Mouse (Mus musculus) adrenal gland, postnatal 10 days (tissue): ENCODE measurements around the gene Col20a1. TPM values are rescaled to one million over a fixed set of nuclear protein-coding genes. Genes with fewer than 3 reads are reported as not detected.

Experiments
- DNase-seq: peaks from one replicate; pipeline ENCODE4 v3.0.0; 2021; ENCODE audit warnings: mixed read lengths
- total RNA-seq, 2 experiments: library from RNA; stranded (reverse); gene quantifications; 2 replicates each; pipeline ENCODE4 v1.2.3; 2021

Col20a1 gene
- total RNA-seq, 2 experiments from 2014 or later: 2.7 to 4.3 TPM

GRCm38 (mm10) chr2:180994360-180994759, 8.0 kb downstream of the Col20a1 start:
- DNase-seq: no peak

DNA sequence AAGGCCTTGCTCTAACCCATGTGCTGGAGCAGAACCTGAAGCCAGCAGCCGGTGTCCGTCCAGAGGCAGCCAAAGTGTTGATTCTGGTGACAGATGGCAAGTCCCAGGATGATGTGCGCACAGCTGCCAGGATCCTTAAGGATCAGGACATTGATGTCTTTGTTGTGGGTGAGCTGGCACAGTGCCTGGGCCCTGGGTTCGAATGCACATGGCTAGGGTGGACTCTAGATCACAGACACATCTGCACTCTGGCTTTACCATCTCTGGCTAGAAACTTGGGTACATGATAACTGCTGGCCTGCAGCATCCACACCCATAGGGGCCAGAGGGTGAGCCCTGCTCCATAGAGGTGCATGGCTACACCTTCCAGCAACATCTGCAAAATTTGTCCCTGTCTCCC, 9.1 kb downstream of the Col20a1 start:
- no peak for DNase-seq

- DNase-seq: peak; percentile 48
Observed at GRCm38 (mm10) chr2:180996436-180996835, 10.1 kb downstream of the Col20a1 start.

GRCm38 (mm10) chr2:180996905-180997304, 10.6 kb downstream of the Col20a1 start:
- no peak for DNase-seq

DNA sequence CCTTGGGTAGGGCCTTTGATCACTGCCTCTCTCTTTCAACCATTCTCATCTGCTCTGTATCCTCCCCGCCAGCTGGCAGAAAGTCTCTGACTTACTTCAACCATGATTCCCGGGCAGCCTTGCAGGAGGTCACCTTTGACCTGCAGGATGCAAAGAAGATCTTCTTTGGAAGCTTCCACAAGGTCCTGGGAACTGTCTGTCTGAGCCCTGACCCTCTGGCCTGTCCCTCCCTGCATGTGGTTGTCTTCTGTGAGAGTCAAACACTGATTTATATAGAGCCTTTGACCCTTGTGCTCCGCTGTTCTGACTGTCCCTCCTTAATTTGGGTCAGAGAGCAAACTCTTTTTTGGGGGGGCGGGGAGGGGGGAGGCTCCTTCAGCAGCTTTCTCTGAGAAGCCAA, 20.7 kb downstream of the Col20a1 start:
- DNase-seq: no peak

DNA sequence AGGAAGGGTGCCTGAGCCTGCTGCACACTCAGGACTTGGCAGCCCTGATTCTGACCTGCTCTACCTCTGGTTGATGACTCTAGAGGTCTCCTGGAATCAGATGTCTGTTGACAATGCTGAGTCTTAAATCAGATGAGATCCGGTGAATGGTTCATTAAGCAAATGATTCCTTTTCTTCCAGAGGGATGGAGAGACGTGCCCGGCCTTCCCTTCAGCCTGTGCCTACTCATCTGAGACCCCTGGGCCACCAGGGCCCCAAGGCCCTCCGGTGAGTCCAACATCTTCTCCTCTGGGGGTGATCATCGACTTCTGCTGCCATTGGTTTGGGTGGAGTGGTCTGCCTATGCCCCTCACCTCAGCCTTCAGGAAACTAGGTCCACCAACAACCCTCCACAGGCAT, 22.0 kb downstream of the Col20a1 start:
- no peak for DNase-seq

DNA sequence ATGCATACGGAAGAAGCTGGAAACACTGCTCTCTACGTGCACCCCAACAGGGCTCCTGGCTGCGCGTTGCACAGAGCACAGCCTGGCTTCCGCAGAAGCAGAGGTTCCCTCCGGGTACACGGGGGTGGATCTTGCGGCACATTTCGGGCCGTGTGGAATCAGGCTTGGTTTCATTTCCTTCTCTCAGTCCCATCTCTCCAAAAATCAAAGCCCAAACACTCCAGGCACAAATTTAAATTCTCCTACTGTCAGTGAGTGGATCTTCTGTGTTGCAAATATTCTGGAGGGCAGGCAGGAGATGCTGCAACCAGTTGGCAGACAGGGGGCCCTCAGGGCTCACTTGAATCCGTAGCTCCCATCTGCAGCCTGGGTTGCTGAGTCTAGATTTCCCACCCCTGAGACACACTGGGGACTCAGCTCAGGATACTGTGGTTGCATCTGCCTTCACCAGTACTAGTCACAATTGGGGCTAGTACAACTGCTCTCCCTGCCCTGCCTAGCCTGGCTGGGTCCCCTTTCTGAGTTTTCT, 45.1 kb downstream of the Col20a1 start:
- no peak for DNase-seq

GRCm38 (mm10) chr2:181032407-181032806, 46.1 kb downstream of the Col20a1 start:
- peak; percentile 22 for DNase-seq

GRCm38 (mm10) chr2:181033310-181033709, 47.0 kb downstream of the Col20a1 start:
- no peak for DNase-seq

DNA sequence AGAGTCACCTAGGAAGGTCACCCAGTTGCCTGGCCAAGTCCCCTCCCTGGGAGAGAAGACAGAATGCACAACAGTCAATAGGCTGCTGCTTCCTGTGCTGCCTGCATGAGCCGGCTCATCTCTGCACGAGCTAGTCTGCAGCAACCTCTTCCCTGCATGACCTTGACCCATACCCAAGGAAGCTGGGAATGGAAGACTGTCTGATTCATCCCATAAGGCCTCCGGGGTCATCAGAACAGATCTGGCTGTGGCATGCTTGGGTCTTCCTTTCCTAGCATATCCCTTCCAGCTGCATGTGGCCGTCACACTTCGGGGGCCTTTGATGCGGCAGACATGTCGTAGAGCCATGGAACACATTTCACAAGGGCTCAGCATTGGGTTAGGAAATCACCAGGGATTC, 48.9 kb downstream of the Col20a1 start:
- peak; percentile 23 for DNase-seq

GRCm38 (mm10) chr2:181036561-181036960, 50.2 kb downstream of the Col20a1 start:
- no peak for DNase-seq

DNA sequence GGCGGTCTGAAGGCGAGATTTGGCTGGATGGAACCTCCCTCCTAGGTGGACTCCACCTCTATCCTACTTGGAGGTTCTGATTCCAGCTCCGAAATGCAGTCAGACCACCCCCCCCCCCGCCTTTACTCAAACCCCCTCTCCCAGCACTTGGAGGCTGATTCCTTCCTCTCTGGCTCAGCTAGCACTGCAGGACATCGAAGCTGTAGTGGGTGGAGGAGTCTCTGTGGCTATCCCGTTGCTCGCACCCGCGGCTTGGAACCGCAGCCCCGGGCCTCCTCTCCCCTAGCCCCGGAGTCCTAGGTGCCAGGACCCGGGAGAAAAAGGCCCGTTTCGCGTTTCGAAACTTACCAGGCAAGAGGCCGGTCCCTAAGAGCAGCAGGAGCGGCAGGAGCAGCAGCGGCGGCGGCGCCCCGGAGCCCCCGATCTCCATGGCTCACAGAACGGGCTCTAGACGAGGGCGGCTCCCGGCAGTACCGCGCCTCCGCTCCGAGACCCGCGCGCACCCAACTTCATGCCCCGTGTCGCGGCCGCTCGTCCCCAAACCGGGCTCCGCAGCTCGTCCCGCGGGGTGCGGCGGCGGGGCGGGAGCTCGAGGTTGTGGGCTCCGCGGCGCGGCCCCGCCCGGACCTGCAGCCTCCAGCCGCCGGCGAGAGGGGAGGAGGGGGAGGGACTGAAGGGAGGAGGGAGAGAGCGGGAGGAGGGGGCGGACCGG, 52.5 kb downstream of the Col20a1 start:
- peak; percentile 55 for DNase-seq

DNA sequence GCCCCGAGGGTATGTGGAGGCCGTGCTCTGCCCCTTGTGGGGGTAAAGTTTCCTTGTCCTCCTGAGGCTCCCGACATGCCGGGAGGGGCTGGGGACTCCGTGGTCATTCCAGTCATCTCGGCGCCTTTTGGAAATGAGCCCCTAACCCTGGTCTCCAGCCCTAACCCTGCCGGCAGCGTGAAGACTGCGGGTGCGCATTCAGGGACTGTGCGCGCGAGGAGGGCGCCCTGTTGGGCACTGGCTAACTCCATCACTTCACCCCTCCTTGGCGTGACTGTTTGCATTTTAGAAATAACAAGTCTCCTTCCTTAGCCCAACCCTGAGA, 53.0 kb downstream of the Col20a1 start:
- DNase-seq: no peak

GRCm38 (mm10) chr2:181041941-181042340, 55.6 kb downstream of the Col20a1 start:
- peak; percentile 28 for DNase-seq

- no peak for DNase-seq
Observed at GRCm38 (mm10) chr2:181042376-181042775, 56.0 kb downstream of the Col20a1 start.

DNA sequence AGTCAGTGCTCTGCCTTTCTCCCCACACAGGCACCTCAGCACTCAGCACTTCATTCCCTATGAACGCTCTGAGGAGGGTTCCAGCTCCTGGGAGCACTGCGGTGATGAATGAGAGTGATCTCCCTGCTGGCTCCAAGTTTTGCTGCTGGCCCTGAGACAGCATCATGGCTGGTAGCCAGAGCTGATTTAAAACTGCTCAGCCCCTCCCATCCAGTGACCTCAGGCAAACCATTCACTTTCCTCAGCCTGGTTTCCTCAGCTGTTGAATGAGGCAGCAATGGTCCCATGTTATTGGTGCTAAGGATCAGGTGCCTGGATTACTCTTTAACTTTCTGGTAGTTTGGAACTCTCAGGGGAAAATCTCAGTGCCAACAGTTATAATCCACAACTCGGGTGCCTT, 57.1 kb downstream of the Col20a1 start, which contains the start of gene Chrna4:
Chrna4 (minus strand) TSS at position 110 of the 400 bp plus-strand sequence.
- peak; percentile 78 for DNase-seq

- peak; percentile 53 for DNase-seq
Observed at GRCm38 (mm10) chr2:181044001-181044400, 57.7 kb downstream of the Col20a1 start.

DNA sequence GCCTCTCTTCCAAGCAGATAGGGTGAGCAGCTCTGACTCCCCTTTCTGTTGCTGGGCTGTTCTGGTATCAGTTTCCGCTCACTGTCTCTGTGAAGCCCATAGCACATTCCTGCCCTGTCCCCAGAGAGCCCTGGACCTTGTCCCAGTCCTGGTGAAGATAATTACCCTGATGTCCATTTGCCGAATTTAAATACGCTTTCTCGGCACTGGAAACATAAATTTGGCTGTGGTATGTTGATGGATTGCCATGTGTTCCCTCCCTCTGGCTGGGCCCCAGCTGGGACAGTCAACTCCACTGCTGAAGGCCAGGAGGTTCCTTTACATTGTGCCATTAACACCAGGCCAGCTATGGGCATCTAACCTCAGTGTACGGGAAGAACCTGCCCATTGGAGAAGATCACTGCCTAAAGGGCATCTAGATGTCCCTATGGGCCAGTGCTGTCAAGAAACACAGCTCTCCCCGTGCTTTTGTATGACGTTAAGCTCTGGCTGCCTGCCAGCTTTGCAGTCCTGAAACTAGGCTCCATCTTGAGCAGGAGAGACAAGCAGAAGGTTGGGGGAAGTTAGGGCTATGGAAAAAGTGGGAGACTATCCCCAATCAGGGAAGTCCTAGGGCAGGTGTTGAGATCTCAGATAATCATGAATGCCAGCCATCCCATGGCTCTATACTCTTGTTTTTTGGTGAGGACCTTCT, 62.1 kb downstream of the Col20a1 start:
- peak; percentile 43 for DNase-seq

GRCm38 (mm10) chr2:181048986-181049385, 62.7 kb downstream of the Col20a1 start:
- DNase-seq: no peak

GRCm38 (mm10) chr2:181052171-181052570, 65.8 kb downstream of the Col20a1 start:
- DNase-seq: no peak

DNA sequence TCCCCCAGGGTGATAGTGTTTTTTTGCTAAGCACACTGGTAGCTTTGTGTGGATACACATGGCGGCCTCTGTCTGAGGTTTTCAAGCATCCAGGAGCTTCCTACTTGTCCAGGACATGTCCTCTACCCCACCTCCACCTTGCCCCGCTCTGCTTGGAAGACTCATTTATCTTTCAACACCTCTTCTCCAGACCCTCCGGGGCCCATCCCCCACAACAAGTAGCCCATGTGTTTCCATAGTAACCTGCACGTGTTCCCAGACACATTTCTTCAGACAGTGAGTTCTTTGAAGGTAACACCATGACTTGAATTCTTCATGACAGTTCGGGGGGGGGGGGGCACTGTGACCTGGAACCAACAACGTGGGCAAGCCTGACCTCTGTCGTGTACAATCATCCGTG, 71.0 kb downstream of the Col20a1 start:
- no peak for DNase-seq

DNA sequence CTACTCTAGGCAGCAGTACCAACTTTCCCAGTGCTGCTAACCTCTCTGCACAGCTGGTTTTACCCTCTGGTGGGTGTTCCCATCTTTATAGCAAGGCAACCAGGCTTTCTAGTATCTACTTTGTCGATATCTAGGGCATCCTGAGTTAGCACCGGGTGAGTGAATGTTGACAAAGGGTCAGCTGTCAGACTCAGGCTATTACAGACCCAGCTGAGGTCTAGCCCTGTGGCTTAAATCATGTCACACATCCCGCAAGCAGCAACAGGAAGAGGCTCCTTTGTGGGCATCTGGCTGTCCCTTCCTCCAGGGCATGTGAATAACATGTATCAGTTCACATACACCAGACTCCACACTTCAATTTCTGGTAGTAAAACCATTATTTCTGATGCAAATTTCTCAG, 71.9 kb downstream of the Col20a1 start:
- DNase-seq: no peak

- DNase-seq: peak; percentile 90
Observed at GRCm38 (mm10) chr2:181060127-181060526, 73.8 kb downstream of the Col20a1 start.

DNA sequence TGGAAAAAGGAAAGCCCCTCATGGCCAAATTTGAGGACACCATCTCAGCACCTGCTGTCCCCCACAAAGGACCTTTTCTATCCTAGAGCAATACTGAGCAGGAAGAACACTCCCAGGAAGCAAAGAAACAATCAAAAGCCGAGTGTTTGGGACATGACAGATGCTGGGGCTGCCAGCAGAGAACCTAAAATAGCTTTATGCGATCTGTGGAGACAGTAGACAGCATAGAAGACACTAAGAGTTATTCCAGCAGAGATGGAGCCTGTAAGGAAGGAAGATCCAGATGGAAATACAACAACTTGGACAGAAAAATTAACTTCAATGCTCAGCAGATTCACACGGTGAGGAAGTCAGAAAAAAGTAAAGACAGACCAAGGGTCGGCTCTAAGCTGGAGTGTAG, 79.5 kb downstream of the Col20a1 start:
- no peak for DNase-seq
